Mouse (Mus musculus) adrenal gland, postnatal 0 days (tissue): ENCODE results near the gene Plxdc1. TPM values are rescaled to one million over a fixed set of nuclear protein-coding genes. Genes with fewer than 3 reads are reported as not detected.

Experiments
- microRNA-seq: library from miRNA; unstranded; fragments of <30 nt; microRNA quantifications from one replicate; pipeline ENCODE4, GENCODE M21; 2016; ENCODE audit warnings: borderline replicate concordance; ENCODE audit not compliant: insufficient number of aligned reads
- polyA plus RNA-seq: library from polyadenylated mRNA; unstranded; fragments of >200 nt; fragmentation: Nextera tagmentation; extraction: Ambion mirVana; gene quantifications from 2 replicates; pipeline ENCODE4 v1.2.1, GENCODE M21; 2015

The Plxdc1 gene
- polyA plus RNA-seq, result 2.3 and 4.6 TPM in 2 replicates

GRCm38 (mm10) chr11:97985727-97986677, at the start of gene Plxdc1:
Gene Plxdc1, minus strand, starts transcription at chr11:97986444.

GRCm38 (mm10) chr11:98026570-98027296, 40.5 kb upstream of the Plxdc1 start, which contains the start of gene Rpl19:
Gene Rpl19, plus strand, starts transcription at chr11:98026710.

GRCm38 (mm10) chr11:98022555-98023371, 36.5 kb upstream of the Plxdc1 start, which contains the start of gene Cacnb1:
Gene Cacnb1, minus strand, starts transcription at chr11:98023034.

GRCm38 (mm10) chr11:97995564-97996288, 9.5 kb upstream of the Plxdc1 start, which contains the start of gene Arl5c:
Gene Arl5c, minus strand, starts transcription at chr11:97996181.

GRCm38 (mm10) chr11:97883918-97884600, 102.2 kb downstream of the Plxdc1 start, which contains the start of gene Fbxo47:
Gene Fbxo47, minus strand, starts transcription at chr11:97884154.

Small RNAs within 50 kb of the gene (microRNA-seq; reads per million reads assigned to microRNA genes)
- gene Gm22461, result not detected
- gene Gm27597, result not detected

Other genes starting within 250 kb of the Plxdc1 start
- 1.0 and 1.2 TPM in 2 replicates for gene Pip4k2b, start 241.7 kb downstream of the Plxdc1 start, polyA plus RNA-seq
- gene Cwc25, start 219.9 kb downstream of the Plxdc1 start, polyA plus RNA-seq, result 11.5 and 17.0 TPM in 2 replicates
- gene 1700001P01Rik, start 210.5 kb downstream of the Plxdc1 start, polyA plus RNA-seq, result not detected in 2 replicates
- gene Rpl23, start 204.0 kb downstream of the Plxdc1 start, polyA plus RNA-seq, result 693 and 816 TPM in 2 replicates
- gene Lasp1, start 187.4 kb downstream of the Plxdc1 start, polyA plus RNA-seq, result 59.8 and 83.6 TPM in 2 replicates
- gene B230217C12Rik, start 145.7 kb downstream of the Plxdc1 start, polyA plus RNA-seq, result 6.8 and 7.8 TPM in 2 replicates
- gene Fbxo47, start 102.3 kb downstream of the Plxdc1 start, polyA plus RNA-seq, result 0.27 and 1.0 TPM in 2 replicates
- 8.8 and 13.2 TPM in 2 replicates for gene Arl5c, start 9.7 kb upstream of the Plxdc1 start, polyA plus RNA-seq
- gene Cacnb1, start 36.6 kb upstream of the Plxdc1 start, polyA plus RNA-seq, result 10.4 and 14.5 TPM in 2 replicates
- 1,043 and 1,145 TPM in 2 replicates for gene Rpl19, start 40.3 kb upstream of the Plxdc1 start, polyA plus RNA-seq
- gene Stac2, start 67.0 kb upstream of the Plxdc1 start, polyA plus RNA-seq, result 0.49 and 0.79 TPM in 2 replicates
- 11.7 and 17.9 TPM in 2 replicates for gene Fbxl20, start 164.0 kb upstream of the Plxdc1 start, polyA plus RNA-seq
- 25.1 and 40.3 TPM in 2 replicates for gene Med1, start 206.8 kb upstream of the Plxdc1 start, polyA plus RNA-seq
- gene Cdk12, start 216.6 kb upstream of the Plxdc1 start, polyA plus RNA-seq, result 4.3 and 6.8 TPM in 2 replicates